Mouse (Mus musculus): ENCODE measurements around the gene Siah1a. TPM values are rescaled to one million over a fixed set of nuclear protein-coding genes. Genes with fewer than 3 reads are reported as not detected.
A peak's percentile ranks its signal among the peaks of the same experiment; 100 is the strongest.

Gene Siah1a
- polyA plus RNA-seq, 1 experiment: 18.4 TPM

DNA sequence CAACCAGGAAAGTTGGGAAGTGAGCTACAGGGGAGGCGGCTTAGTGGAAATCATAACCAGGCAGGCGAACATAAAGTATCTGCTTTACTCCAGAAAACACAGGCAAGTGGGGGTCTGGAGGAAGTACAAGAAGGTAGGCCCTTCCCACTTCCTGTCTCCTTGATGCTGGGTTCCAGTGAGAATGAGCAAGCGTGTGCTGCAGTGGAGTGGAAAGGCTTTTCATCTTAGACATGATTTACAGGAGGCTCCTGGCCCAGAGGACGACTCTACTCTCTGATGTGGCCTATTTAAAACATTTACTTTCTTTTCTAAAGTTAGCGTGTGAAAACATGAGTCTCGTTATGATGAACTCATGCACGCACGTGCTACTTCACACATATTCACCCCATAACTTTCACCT, 33.5 kb upstream of the Siah1a start:
- peaks cover 3% of the 10 kb centered on the region; the same call in 1 of the 2 replicates for H3K4me1 ChIP-seq (ENCODE audit: control insufficient read depth, insufficient read depth, low read length)
- TF ChIP-seq CTCF (conservative IDR thresholded peaks at IDR 0.05; ENCODE audit: insufficient read depth, insufficient read length, low read depth, low read length): no peak
- TF ChIP-seq POLR2A (IDR thresholded peaks at IDR 0.05; ENCODE audit: low read depth, low read length): no peak
- no peak for DNase-seq
- H3K27ac ChIP-seq (ENCODE audit: insufficient read depth, low read depth, low read length): 0 out of 2 replicates have a peak overlapping the region, but pooled peaks have one; percentile 33
- 69% methylated on average over 8 of the region's 8 CpGs for WGBS
- no peaks in the 10 kb centered on the region for H3K36me3 ChIP-seq (ENCODE audit: control insufficient read depth, insufficient read depth, low read length)
- no peaks in the 10 kb centered on the region for H3K27me3 ChIP-seq (replicated peaks; ENCODE audit: control insufficient read depth, insufficient read depth, low read length)
- no peak overlapping the region for H3K4me3 ChIP-seq (ENCODE audit: insufficient read depth, low read depth, low read length)

DNA sequence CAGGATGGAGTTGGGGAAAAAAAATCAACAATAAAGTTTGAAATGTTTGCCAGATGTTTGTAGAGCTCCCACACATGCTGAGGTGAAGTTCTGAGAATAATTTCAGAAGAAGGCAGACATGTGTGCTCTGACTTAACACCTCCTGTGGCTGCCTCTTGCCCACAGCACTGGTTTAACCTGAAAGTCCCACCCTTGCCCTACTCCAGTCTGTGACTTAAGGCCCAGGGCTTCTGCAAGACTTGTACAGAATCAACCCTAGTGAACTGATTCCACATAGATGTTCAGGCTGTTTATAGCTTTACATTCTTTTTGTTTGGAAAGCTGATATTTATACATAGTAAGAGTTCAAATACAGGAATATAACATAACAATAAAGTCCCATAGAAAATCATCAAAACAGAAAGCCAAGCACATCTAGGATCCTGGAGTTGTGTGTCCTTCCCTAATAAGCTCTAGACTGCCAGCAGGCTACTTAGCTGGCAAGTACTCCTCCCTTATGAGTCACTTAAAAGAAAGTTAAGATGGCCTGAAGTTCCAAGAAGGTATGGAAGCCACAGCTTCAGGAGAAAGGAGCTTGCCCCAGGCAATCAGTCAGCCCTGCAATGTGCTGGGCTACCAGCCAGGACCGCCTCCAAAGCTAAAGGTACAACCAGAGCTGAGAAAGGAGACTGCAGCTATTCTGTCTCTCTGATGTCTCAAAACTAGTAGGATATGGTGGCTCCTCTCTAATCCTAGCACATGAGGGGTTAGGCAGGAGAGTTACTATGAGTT, 24.4 kb upstream of the Siah1a start:
- 47% methylated on average over 1 of the region's 1 CpGs for WGBS
- no peak for TF ChIP-seq POLR2A (IDR thresholded peaks at IDR 0.05; ENCODE audit: low read depth, low read length)
- TF ChIP-seq CTCF (conservative IDR thresholded peaks at IDR 0.05; ENCODE audit: insufficient read depth, insufficient read length, low read depth, low read length): no peak
- peak; percentile 73 for DNase-seq
- no peak overlapping the region for H3K27ac ChIP-seq (ENCODE audit: insufficient read depth, low read depth, low read length)
- H3K36me3 ChIP-seq (ENCODE audit: control insufficient read depth, insufficient read depth, low read length): no peaks in the 10 kb centered on the region
- peaks cover 15% of the 10 kb centered on the region for H3K4me1 ChIP-seq (ENCODE audit: control insufficient read depth, insufficient read depth, low read length)
- H3K4me3 ChIP-seq (ENCODE audit: insufficient read depth, low read depth, low read length): no peak overlapping the region
- no peaks in the 10 kb centered on the region for H3K27me3 ChIP-seq (replicated peaks; ENCODE audit: control insufficient read depth, insufficient read depth, low read length)

DNA sequence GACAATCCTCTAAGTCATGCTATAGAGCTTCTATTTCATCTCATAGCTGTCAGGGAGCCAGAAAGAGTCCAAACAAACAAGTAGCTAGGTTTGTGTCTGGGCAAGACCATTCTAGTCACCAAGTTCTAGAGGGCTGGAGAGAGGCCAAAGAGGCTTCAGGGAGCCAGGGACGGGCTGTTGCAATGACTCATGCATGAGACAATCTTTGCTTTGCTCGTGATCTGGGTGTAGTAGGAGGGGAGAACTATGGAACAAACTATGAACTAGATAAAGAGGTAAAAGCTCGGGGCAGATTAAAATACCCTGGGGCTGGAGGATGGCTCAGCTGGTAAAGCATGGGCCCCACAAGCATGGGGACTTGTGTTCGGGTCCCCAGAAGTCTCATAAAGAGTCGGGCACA, 22.8 kb upstream of the Siah1a start:
- Histone ChIP-seq H3K36me3 (ENCODE audit: control insufficient read depth, insufficient read depth, low read length) (no peaks in the 10 kb centered on the region), H3K4me3 (ENCODE audit: insufficient read depth, low read depth, low read length) (no peak overlapping the region), H3K27ac (ENCODE audit: insufficient read depth, low read depth, low read length) (no peak overlapping the region), H3K27me3 (replicated peaks; ENCODE audit: control insufficient read depth, insufficient read depth, low read length) (no peaks in the 10 kb centered on the region), H3K4me1 (ENCODE audit: control insufficient read depth, insufficient read depth, low read length) (peaks cover 15% of the 10 kb centered on the region)
- 69% methylated on average over 5 of the region's 5 CpGs for WGBS
- no peak for TF ChIP-seq CTCF (conservative IDR thresholded peaks at IDR 0.05; ENCODE audit: insufficient read depth, insufficient read length, low read depth, low read length)
- no peak for TF ChIP-seq POLR2A (IDR thresholded peaks at IDR 0.05; ENCODE audit: low read depth, low read length)
- DNase-seq: no peak

DNA sequence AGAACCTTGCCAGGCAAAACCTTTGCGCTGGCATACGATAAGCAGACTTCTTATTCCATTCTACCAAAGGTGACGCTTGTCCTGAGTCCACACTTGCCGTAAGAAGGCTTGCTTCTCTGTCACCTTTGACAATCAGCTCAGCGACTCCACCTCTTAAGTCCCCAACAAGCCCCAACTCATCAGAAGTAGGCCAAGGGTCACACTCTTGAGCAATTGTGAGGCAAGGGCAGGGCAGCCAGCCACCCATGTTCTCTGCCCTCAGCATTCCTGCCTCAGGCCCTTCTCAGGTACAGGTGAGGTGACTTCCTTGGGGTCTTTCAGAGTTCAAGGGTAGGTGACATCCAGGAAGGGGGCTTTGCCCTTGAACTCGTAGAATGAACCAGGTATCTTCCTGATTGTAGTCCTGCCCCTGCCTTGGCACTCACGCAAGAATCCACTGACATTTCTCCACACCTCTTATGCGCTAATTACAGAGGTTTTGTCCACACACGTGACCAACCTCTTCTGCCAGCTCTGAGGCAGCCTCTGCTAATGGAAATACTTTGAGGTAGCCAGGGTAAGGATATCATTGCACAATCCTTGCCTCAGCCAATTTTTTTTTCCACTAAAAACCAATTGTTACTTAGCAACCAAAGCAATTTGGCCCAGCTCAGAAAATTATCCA, 20.9 kb upstream of the Siah1a start:
- peak; percentile 77 for DNase-seq
- WGBS: 64% methylated on average over 9 of the region's 9 CpGs
- Histone ChIP-seq H3K36me3 (ENCODE audit: control insufficient read depth, insufficient read depth, low read length) (no peaks in the 10 kb centered on the region), H3K27ac (ENCODE audit: insufficient read depth, low read depth, low read length) (no peak overlapping the region), H3K27me3 (replicated peaks; ENCODE audit: control insufficient read depth, insufficient read depth, low read length) (no peaks in the 10 kb centered on the region), H3K4me3 (ENCODE audit: insufficient read depth, low read depth, low read length) (no peak overlapping the region), H3K4me1 (ENCODE audit: control insufficient read depth, insufficient read depth, low read length) (peaks cover 15% of the 10 kb centered on the region)
- TF ChIP-seq POLR2A (IDR thresholded peaks at IDR 0.05; ENCODE audit: low read depth, low read length) (no peak), CTCF (conservative IDR thresholded peaks at IDR 0.05; ENCODE audit: insufficient read depth, insufficient read length, low read depth, low read length) (no peak)

GRCm38 (mm10) chr8:86765669-86766068, 19.9 kb upstream of the Siah1a start:
- no peak overlapping the region for H3K27ac ChIP-seq (ENCODE audit: insufficient read depth, low read depth, low read length)
- TF ChIP-seq POLR2A (IDR thresholded peaks at IDR 0.05; ENCODE audit: low read depth, low read length) (no peak), CTCF (conservative IDR thresholded peaks at IDR 0.05; ENCODE audit: insufficient read depth, insufficient read length, low read depth, low read length) (no peak)
- WGBS: 93% methylated on average over 8 of the region's 8 CpGs
- no peaks in the 10 kb centered on the region for H3K36me3 ChIP-seq (ENCODE audit: control insufficient read depth, insufficient read depth, low read length)
- no peak for DNase-seq
- H3K4me3 ChIP-seq (ENCODE audit: insufficient read depth, low read depth, low read length): no peak overlapping the region
- H3K27me3 ChIP-seq (replicated peaks; ENCODE audit: control insufficient read depth, insufficient read depth, low read length): no peaks in the 10 kb centered on the region
- peaks cover 15% of the 10 kb centered on the region for H3K4me1 ChIP-seq (ENCODE audit: control insufficient read depth, insufficient read depth, low read length)

DNA sequence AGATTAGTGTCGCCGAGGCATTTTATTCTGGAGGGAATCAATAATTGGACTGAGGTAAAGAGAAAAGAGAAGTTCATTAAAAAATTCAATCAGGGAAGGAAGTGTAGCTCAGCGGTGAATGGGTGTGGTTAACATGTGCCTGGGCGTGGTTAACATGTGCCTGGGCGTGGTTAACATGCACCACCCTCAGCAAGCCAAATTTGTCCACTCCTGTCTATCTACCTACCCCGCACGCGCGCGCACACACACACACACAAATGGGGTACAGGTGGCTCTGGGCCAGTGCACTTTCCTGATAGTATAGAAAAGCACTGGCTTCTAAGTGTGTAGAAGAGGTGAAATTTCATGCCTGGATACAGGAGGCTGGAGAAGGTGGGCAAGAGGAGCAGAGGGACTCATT, 19.4 kb upstream of the Siah1a start:
- H3K4me1 ChIP-seq (ENCODE audit: control insufficient read depth, insufficient read depth, low read length): peaks cover 12% of the 10 kb centered on the region
- TF ChIP-seq POLR2A (IDR thresholded peaks at IDR 0.05; ENCODE audit: low read depth, low read length) (no peak), CTCF (conservative IDR thresholded peaks at IDR 0.05; ENCODE audit: insufficient read depth, insufficient read length, low read depth, low read length) (no peak)
- no peaks in the 10 kb centered on the region for H3K36me3 ChIP-seq (ENCODE audit: control insufficient read depth, insufficient read depth, low read length)
- no peak overlapping the region for H3K4me3 ChIP-seq (ENCODE audit: insufficient read depth, low read depth, low read length)
- WGBS: 89% methylated on average over 10 of the region's 10 CpGs
- no peak overlapping the region for H3K27ac ChIP-seq (ENCODE audit: insufficient read depth, low read depth, low read length)
- DNase-seq: no peak
- no peaks in the 10 kb centered on the region for H3K27me3 ChIP-seq (replicated peaks; ENCODE audit: control insufficient read depth, insufficient read depth, low read length)

- Histone ChIP-seq H3K27me3 (replicated peaks; ENCODE audit: control insufficient read depth, insufficient read depth, low read length) (no peaks in the 10 kb centered on the region), H3K27ac (ENCODE audit: insufficient read depth, low read depth, low read length) (no peak overlapping the region), H3K36me3 (ENCODE audit: control insufficient read depth, insufficient read depth, low read length) (no peaks in the 10 kb centered on the region), H3K4me3 (ENCODE audit: insufficient read depth, low read depth, low read length) (no peak overlapping the region), H3K4me1 (ENCODE audit: control insufficient read depth, insufficient read depth, low read length) (peaks cover 15% of the 10 kb centered on the region)
- 85% methylated on average over 5 of the region's 5 CpGs for WGBS
- DNase-seq: no peak
- TF ChIP-seq POLR2A (IDR thresholded peaks at IDR 0.05; ENCODE audit: low read depth, low read length) (no peak), CTCF (conservative IDR thresholded peaks at IDR 0.05; ENCODE audit: insufficient read depth, insufficient read length, low read depth, low read length) (no peak)
Measured at GRCm38 (mm10) chr8:86762806-86763205, 17.1 kb upstream of the Siah1a start.

Data from kidney, adult 2 months (tissue).